Mouse (Mus musculus): ENCODE measurements around the gene Decr2. TPM values are rescaled to one million over a fixed set of nuclear protein-coding genes. Genes with fewer than 3 reads are reported as not detected.

The Decr2 gene
- polyA plus RNA-seq, 1 experiment = 10.0 TPM

DNA sequence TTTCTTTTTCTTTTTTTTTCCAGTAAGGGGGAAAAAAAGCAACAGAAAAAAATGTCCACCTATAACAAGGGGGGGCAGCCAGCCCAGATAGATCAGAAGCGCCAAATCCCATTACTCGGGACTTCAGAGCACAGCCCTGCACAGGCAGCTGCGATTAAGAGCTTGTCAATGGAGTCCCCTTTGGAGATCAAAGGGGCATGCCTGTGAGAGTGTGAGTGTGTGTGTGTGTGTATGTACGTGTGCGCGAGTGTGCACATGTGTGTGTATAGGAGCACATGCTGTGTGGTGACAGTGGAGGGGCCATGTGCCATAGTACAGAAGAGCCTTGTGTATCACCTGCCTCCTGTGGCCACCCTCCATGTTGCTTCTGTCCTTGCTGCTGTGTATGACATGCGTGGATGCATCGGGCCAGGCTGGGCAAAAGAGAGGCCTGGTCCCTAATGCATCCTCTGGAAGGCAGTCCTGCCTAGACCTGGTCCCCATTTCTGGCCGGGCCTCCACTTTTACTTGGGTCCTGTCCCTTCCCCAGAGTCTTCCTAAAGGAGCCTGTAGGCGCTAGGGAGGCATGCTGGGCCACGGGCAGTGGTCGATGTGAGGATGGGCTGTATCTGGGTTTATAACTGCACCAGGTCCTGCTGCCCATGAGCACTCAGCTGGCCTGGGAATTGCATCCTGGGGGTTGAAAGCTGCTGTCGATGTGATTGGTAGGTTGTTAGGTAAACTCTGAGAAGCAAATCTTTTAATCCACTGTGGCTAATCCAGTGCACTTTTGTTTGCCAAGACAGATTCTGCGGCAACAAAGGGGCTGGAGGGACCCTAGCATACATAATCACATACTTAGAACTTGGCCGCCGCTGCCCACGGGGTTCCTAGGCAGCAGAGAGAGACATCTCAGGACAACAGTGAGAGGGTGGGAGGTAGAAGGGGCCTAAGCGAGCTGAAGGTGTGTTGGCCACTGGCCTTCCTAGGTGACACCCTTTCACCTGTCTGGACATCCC is 42.0 kb upstream of the Decr2 start:
- no peaks in the 10 kb centered on the region; the same call in 1 of the 2 replicates for H3K36me3 ChIP-seq (ENCODE audit: control insufficient read depth, insufficient read depth, low read length)
- WGBS = 96% methylated on average over 18 of the region's 18 CpGs
- TF ChIP-seq CTCF (IDR thresholded peaks at IDR 0.05; ENCODE audit: borderline replicate concordance, control insufficient read depth, extremely low read depth, insufficient read depth, low read length, poor library complexity) (no peak), POLR2A (IDR thresholded peaks at IDR 0.05; ENCODE audit: control insufficient read depth, extremely low read depth, insufficient read depth, low read length, poor library complexity) (no peak)
- H3K27ac ChIP-seq (ENCODE audit: control insufficient read depth, insufficient read depth, low read length) = no peak overlapping the region
- H3K27me3 ChIP-seq (ENCODE audit: control insufficient read depth, insufficient read depth, low read length) = no peaks in the 10 kb centered on the region
- no peaks in the 10 kb centered on the region for H3K4me1 ChIP-seq (replicated peaks; ENCODE audit: control insufficient read depth, insufficient read depth, low read length)
- no peak overlapping the region for H3K4me3 ChIP-seq (ENCODE audit: control insufficient read depth, insufficient read depth, low read length)
- no peak for DNase-seq

- H3K4me3 ChIP-seq (ENCODE audit: control insufficient read depth, insufficient read depth, low read length) = no peak overlapping the region
- WGBS = 97% methylated on average over 18 of the region's 18 CpGs
- no peak for DNase-seq
- no peaks in the 10 kb centered on the region for H3K27me3 ChIP-seq (ENCODE audit: control insufficient read depth, insufficient read depth, low read length)
- H3K27ac ChIP-seq (ENCODE audit: control insufficient read depth, insufficient read depth, low read length) = no peak overlapping the region
- H3K4me1 ChIP-seq (replicated peaks; ENCODE audit: control insufficient read depth, insufficient read depth, low read length) = no peaks in the 10 kb centered on the region
- TF ChIP-seq POLR2A (IDR thresholded peaks at IDR 0.05; ENCODE audit: control insufficient read depth, extremely low read depth, insufficient read depth, low read length, poor library complexity) (no peak), CTCF (IDR thresholded peaks at IDR 0.05; ENCODE audit: borderline replicate concordance, control insufficient read depth, extremely low read depth, insufficient read depth, low read length, poor library complexity) (no peak)
- H3K36me3 ChIP-seq (ENCODE audit: control insufficient read depth, insufficient read depth, low read length) = peaks cover 3% of the 10 kb centered on the region
Observed at GRCm38 (mm10) chr17:26131062-26131732, 41.1 kb upstream of the Decr2 start.

- TF ChIP-seq POLR2A (IDR thresholded peaks at IDR 0.05; ENCODE audit: control insufficient read depth, extremely low read depth, insufficient read depth, low read length, poor library complexity) (no peak), CTCF (IDR thresholded peaks at IDR 0.05; ENCODE audit: borderline replicate concordance, control insufficient read depth, extremely low read depth, insufficient read depth, low read length, poor library complexity) (no peak)
- H3K27me3 ChIP-seq (ENCODE audit: control insufficient read depth, insufficient read depth, low read length) = no peaks in the 10 kb centered on the region
- 97% methylated on average over 10 of the region's 10 CpGs for WGBS
- DNase-seq = no peak
- H3K27ac ChIP-seq (ENCODE audit: control insufficient read depth, insufficient read depth, low read length) = no peak overlapping the region
- peaks cover 3% of the 10 kb centered on the region for H3K36me3 ChIP-seq (ENCODE audit: control insufficient read depth, insufficient read depth, low read length)
- H3K4me3 ChIP-seq (ENCODE audit: control insufficient read depth, insufficient read depth, low read length) = no peak overlapping the region
- peaks cover 18% of the 10 kb centered on the region for H3K4me1 ChIP-seq (replicated peaks; ENCODE audit: control insufficient read depth, insufficient read depth, low read length)
Observed at GRCm38 (mm10) chr17:26125226-26125625, 35.1 kb upstream of the Decr2 start.

GRCm38 (mm10) chr17:26124560-26124959 is 34.4 kb upstream of the Decr2 start:
- H3K27ac ChIP-seq (ENCODE audit: control insufficient read depth, insufficient read depth, low read length) = no peak overlapping the region
- no peak for DNase-seq
- H3K4me3 ChIP-seq (ENCODE audit: control insufficient read depth, insufficient read depth, low read length) = peak overlapping the region; percentile 10; the same call in 1 of the 2 replicates
- 82% methylated on average over 7 of the region's 7 CpGs for WGBS
- peaks cover 22% of the 10 kb centered on the region for H3K4me1 ChIP-seq (replicated peaks; ENCODE audit: control insufficient read depth, insufficient read depth, low read length)
- no peaks in the 10 kb centered on the region for H3K27me3 ChIP-seq (ENCODE audit: control insufficient read depth, insufficient read depth, low read length)
- no peak for TF ChIP-seq CTCF (IDR thresholded peaks at IDR 0.05; ENCODE audit: borderline replicate concordance, control insufficient read depth, extremely low read depth, insufficient read depth, low read length, poor library complexity)
- no peak for TF ChIP-seq POLR2A (IDR thresholded peaks at IDR 0.05; ENCODE audit: control insufficient read depth, extremely low read depth, insufficient read depth, low read length, poor library complexity)
- peaks cover 3% of the 10 kb centered on the region for H3K36me3 ChIP-seq (ENCODE audit: control insufficient read depth, insufficient read depth, low read length)

DNA sequence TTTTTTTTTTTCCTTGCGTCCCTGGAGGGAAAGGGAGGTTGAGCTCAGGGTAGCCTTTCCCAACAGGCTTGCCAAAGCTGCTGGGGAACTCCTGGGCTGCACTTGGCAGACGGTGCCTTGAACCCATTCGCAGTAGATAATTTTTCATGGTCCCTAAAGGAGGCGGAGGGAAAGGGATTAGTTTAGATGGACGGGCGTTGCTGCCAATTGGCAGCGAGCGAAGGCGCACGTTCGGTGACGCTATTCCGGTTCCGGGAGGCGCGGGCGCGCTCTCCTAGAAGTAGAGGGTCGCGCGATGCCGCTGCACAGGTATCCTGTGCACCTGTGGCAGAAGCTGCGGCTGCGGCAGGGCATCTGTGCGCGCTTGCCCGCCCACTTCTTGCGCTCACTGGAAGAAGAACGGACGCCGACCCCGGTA is 33.1 kb upstream of the Decr2 start, which contains the start of gene Mrpl28:
Gene Mrpl28 (plus strand): TSS at position 234 of the 418 bp plus-strand sequence.
- Histone ChIP-seq H3K4me1 (replicated peaks; ENCODE audit: control insufficient read depth, insufficient read depth, low read length) (peaks cover 22% of the 10 kb centered on the region), H3K27me3 (ENCODE audit: control insufficient read depth, insufficient read depth, low read length) (no peaks in the 10 kb centered on the region), H3K27ac (ENCODE audit: control insufficient read depth, insufficient read depth, low read length) (peak within 1 kb of the TSS; percentile 15; the same call in 1 of the 2 replicates), H3K4me3 (ENCODE audit: control insufficient read depth, insufficient read depth, low read length) (peak within 1 kb of the TSS; percentile 92), H3K36me3 (ENCODE audit: control insufficient read depth, insufficient read depth, low read length) (peaks cover 3% of the 10 kb centered on the region)
- under 1% methylated on average over 32 of the region's 32 CpGs for WGBS
- TF ChIP-seq POLR2A (IDR thresholded peaks at IDR 0.05; ENCODE audit: control insufficient read depth, extremely low read depth, insufficient read depth, low read length, poor library complexity) (peak; percentile 91), CTCF (IDR thresholded peaks at IDR 0.05; ENCODE audit: borderline replicate concordance, control insufficient read depth, extremely low read depth, insufficient read depth, low read length, poor library complexity) (peak; percentile 45; the same call in 1 of the 2 replicates)
- peak; percentile 85 for DNase-seq

DNA sequence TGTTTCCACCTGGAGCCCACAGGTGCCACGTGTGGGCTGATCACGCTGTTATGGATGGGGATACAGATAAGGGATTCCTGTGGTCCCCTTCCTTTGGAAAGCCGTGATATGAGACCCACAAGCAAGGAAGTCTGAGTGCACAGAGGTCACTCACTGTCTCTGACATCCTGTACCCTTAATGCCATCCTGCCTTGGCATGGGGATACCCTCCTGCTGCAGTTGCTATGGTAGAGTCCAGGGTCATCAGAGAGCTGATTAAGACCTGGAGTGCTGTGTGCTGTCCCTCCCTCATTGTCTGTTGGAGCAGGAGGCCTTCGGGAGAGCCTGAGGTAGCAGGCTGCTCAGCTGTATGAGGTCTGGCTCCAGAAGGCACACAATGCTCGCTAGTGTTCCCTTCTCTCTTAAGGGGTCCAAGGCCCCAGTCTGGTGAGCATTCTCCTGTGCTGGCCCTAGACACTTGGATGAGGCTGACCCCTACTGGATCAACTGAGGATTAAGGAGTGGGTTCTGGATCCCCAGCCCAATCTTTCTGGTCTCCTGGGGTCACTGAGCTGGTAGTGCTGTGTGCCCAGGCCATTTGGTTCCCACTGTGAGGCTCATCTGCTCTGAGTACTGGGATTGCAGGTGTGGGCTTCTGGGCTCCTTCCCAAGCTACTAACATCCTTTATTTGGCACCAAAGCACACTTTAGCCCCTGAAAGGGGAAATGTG is 32.4 kb upstream of the Decr2 start:
- Histone ChIP-seq H3K27ac (ENCODE audit: control insufficient read depth, insufficient read depth, low read length) (no peak overlapping the region), H3K4me1 (replicated peaks; ENCODE audit: control insufficient read depth, insufficient read depth, low read length) (peaks cover 22% of the 10 kb centered on the region), H3K36me3 (ENCODE audit: control insufficient read depth, insufficient read depth, low read length) (peaks cover 3% of the 10 kb centered on the region), H3K4me3 (ENCODE audit: control insufficient read depth, insufficient read depth, low read length) (no peak overlapping the region), H3K27me3 (ENCODE audit: control insufficient read depth, insufficient read depth, low read length) (no peaks in the 10 kb centered on the region)
- 76% methylated on average over 5 of the region's 5 CpGs for WGBS
- DNase-seq = no peak
- TF ChIP-seq POLR2A (IDR thresholded peaks at IDR 0.05; ENCODE audit: control insufficient read depth, extremely low read depth, insufficient read depth, low read length, poor library complexity) (no peak), CTCF (IDR thresholded peaks at IDR 0.05; ENCODE audit: borderline replicate concordance, control insufficient read depth, extremely low read depth, insufficient read depth, low read length, poor library complexity) (no peak)

All from thymus, adult 2 months (tissue).